Mouse (Mus musculus) CH12.LX (cell line): Measurements from ENCODE around the gene Mamdc4.

Experiments used
- NRF1 ChIP-seq: IDR thresholded peaks from 2 replicates; pipeline ENCODE4 v1.6.1; 2014; ENCODE audit warnings: low read depth, mild to moderate bottlenecking, inconsistent platforms, low read length, improper control_type of control experiment, moderate library complexity
- TBP ChIP-seq: conservative IDR thresholded peaks from 2 replicates; pipeline ENCODE4 v1.6.1; 2011; ENCODE audit warnings: low read depth, low read length, improper control_type of control experiment
- USF1 ChIP-seq: IDR thresholded peaks from 2 replicates; pipeline ENCODE4 v1.6.1; 2014; ENCODE audit warnings: low read depth, mild to moderate bottlenecking, inconsistent platforms, low read length, improper control_type of control experiment

- TF ChIP-seq TBP (no peak), USF1 (no peak), NRF1 (no peak)
These were observed 1.6 kb upstream of the Mamdc4 start for GRCm38 (mm10) chr2:25576028-25576850.
